In the genomic region with DNA sequence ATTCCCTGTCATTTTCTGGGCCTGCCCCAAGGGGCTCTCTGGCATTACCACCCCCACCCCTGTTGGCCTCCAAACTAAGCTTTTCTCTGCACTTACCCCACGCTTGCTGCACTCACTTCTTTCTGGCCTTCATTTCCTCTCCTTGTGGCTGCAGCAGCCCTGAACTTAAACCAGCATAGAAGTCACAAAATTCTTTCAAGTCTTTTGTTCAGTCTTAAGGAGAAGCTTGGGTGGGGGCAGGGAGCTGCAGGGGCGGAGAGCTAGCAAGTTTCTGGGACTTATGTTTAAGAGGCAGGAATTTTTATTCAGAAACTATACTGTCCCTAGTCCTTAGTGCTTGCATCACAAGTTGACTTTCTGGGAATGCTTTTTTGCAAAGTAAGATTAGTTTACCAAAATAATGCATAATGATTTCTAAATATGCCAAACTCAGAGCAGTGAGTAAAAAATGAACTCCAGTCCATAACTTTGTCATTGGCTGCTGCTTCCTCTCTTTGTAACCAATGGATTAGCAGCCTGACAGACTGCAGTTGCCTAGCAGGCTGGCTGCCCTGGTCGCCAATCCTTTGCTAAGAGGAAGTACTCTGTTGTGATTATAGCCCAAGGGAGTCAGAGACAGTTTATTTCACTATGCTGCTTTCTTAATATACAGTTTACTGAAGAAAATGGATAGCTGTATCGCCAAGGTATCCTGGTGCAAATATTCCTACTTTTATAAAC, we compare ENCODE assay signal across 8 mouse cellular contexts. TPM values are rescaled to one million over a fixed set of nuclear protein-coding genes. Genes with fewer than 3 reads are reported as not detected.
DNase-seq lines count a peak whose midpoint lies in the region; ATAC-seq lines count a peak whose summit lies in the region.

No protein-coding gene starts in this region.

- peak overlapping the region; percentile 83 for H3K27ac ChIP-seq in embryonic facial prominence, embryonic 12.5 days
- H3K27ac ChIP-seq in midbrain, embryonic 15.5 days = no peak overlapping the region

- peak overlapping the region; percentile 64 for H3K4me2 ChIP-seq in embryonic facial prominence, embryonic 12.5 days (replicated peaks)
- peak overlapping the region; percentile 77 for H3K4me2 ChIP-seq in midbrain, embryonic 15.5 days

- H3K4me1 ChIP-seq in embryonic facial prominence, embryonic 12.5 days = peaks cover 6% of the 10 kb centered on the region
- H3K4me1 ChIP-seq in midbrain, embryonic 15.5 days = 0 out of 2 replicates have a peak, but pooled peaks cover 6% of the 10 kb centered on the region

- H3K9me3 ChIP-seq in embryonic facial prominence, embryonic 12.5 days = no peaks in the 10 kb centered on the region
- no peaks in the 10 kb centered on the region for H3K9me3 ChIP-seq in midbrain, embryonic 15.5 days

- WGBS in embryonic facial prominence, embryonic 12.5 days = 20% methylated on average over 4 of the region's 4 CpGs
- 18% methylated on average over 4 of the region's 4 CpGs for WGBS in midbrain, embryonic 15.5 days

- no peaks in the 10 kb centered on the region for H3K27me3 ChIP-seq in embryonic facial prominence, embryonic 12.5 days
- H3K27me3 ChIP-seq in midbrain, embryonic 15.5 days (replicated peaks) = no peaks in the 10 kb centered on the region

- intact Hi-C loops in heart, postnatal 25 days (cut with DNase I) = no loop called here

- peak overlapping the region; percentile 81 for H3K9ac ChIP-seq in embryonic facial prominence, embryonic 12.5 days
- H3K9ac ChIP-seq in midbrain, embryonic 15.5 days = no peak overlapping the region

- 0 out of 2 replicates have a peak, but pooled peaks cover 5% of the 10 kb centered on the region for H3K36me3 ChIP-seq in embryonic facial prominence, embryonic 12.5 days
- H3K36me3 ChIP-seq in midbrain, embryonic 15.5 days (replicated peaks) = no peaks in the 10 kb centered on the region

- peak; percentile 10 for DNase-seq in adrenal gland, postnatal 10 days
- no peak for DNase-seq in adrenal gland, adult 8-10 months
- peak; percentile 12 for DNase-seq in heart, postnatal 25 days (ENCODE audit: low spot score)
- peak; percentile 13 for DNase-seq in liver
- peak; percentile 48 to 62 for DNase-seq in thymus, postnatal 36 days
- no peak for DNase-seq in cerebellum, adult 18-20 months

- H3K4me3 ChIP-seq in embryonic facial prominence, embryonic 12.5 days = peak overlapping the region; percentile 92
- peak overlapping the region; percentile 73 for H3K4me3 ChIP-seq in midbrain, embryonic 15.5 days

- no peak for ATAC-seq in embryonic facial prominence, embryonic 12.5 days (ENCODE audit: insufficient number of reproducible peaks, insufficient read depth, low FRiP score, low TSS enrichment)
- 0 out of 2 replicates have a peak, but pooled peaks have one; percentile 0 for ATAC-seq in midbrain, embryonic 15.5 days (replicated peaks)

RNA-seq across cellular contexts. Expression of a gene that starts 1.5 kb away (rescaled TPM):
- total RNA-seq in adrenal gland, postnatal 10 days (2021) = 10 to 100 TPM; 16.9 to 20.0 TPM
- total RNA-seq in adrenal gland, adult 8-10 months (2022) = 10 to 100 TPM in 2 of 4 experiments, 1 to 10 TPM in 2; 9.4 to 19.8 (median 13.1) TPM
- 28.3 and 29.6 TPM in 2 replicates for polyA plus RNA-seq in embryonic facial prominence, embryonic 12.5 days (2016; fragmentation: Nextera tagmentation; extraction: Ambion mirVana)
- 10 to 100 TPM in 1 of 2 experiments, 1 to 10 TPM in 1; 8.9 to 10.8 TPM for total RNA-seq in heart, postnatal 25 days (2021)
- polyA plus RNA-seq in midbrain, embryonic 15.5 days (2015; fragmentation: Nextera tagmentation; extraction: Ambion mirVana) = 13.2 and 13.8 TPM in 2 replicates

Comparison
In these comparisons a context has a peak if more than half of its experiments do, and no peak if none do; other contexts are left out.
1. DNase-seq: peak in adrenal gland, postnatal 10 days (single experiment), heart, postnatal 25 days (single experiment), liver (single experiment) and thymus, postnatal 36 days (2 of 2); none in adrenal gland, adult 8-10 months (single experiment) and cerebellum, adult 18-20 months (0 of 2).